Mouse (Mus musculus) heart, adult 9 months (tissue): ENCODE data around the gene Olfr69.
"Not testable (repeated sequence)": the region's sequence is repeated elsewhere in the genome, so short reads cannot be mapped to it uniquely, and the experiment has no call there.

Experiments used
- DNase-seq, 2 experiments: peaks; one replicate each; pipeline ENCODE4 v3.0.0; 2022; ENCODE audit warnings: low spot score in 2 of 2

Olfr69 gene

DNA sequence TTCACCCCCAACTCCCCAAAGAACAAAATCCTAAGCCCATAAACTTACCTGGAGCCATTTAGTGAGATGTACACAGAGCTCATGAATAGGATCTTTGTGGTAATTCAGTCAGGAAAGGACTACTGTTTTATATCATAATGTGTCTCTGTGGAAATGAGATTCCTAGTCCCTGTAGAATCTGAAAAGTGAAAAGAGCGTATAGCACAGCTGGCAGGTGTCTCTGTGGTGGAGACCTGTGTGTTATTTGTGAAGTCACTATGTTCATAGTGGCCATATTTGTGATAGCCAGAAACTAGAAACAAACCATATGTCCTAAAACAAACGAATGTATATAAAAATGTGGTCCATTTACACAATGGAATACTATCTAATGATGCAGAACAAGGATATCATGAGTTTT lies at the start of gene Olfr69:
Gene Olfr69 (minus strand): TSS at position 101 of the 400 bp plus-strand sequence.
- no peak for DNase-seq

DNA sequence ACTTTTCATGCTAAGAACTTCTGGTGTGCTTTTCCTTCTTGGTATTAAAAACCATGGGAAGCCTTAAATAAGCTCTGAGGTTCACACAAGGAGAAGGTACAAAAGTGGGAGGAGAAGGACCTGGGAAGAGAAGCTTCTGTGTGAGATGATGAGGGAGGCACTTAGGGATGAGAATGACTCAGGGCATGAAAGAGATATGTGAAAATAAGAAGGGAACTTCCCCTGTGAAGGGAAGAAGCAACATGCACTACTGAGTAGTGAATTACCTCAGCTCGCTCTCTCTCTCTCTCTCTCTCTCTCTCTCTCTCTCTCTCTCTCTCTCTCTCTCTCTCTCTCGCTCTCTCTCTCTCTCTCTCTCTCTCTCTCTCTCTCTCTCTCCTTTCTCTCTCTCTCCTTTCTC lies 43.7 kb upstream of the Olfr69 start:
- DNase-seq: not testable (repeated sequence)

DNA sequence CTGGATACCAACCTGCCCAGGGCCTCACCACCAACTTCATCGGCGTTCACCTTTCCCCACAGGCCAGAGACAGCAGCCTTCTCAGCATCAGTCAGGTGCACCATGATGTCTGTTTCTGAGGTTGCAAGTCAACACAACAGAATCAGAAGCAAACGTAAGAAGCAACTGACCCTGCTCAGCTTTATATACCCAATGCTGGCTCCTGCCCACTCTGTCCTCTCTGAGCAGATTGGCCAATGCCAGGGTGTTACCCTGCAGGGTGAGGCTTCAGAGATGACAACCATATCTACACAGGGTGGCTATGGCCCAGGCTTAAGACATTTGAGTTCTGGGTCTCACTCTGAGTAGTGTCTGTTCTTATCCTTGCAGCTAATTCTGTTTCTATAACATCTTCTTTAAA lies 42.4 kb upstream of the Olfr69 start, which contains the start of gene Hbb-bt:
Gene Hbb-bt (minus strand): TSS at position 231 of the 400 bp plus-strand sequence.
- no peak for DNase-seq

DNA sequence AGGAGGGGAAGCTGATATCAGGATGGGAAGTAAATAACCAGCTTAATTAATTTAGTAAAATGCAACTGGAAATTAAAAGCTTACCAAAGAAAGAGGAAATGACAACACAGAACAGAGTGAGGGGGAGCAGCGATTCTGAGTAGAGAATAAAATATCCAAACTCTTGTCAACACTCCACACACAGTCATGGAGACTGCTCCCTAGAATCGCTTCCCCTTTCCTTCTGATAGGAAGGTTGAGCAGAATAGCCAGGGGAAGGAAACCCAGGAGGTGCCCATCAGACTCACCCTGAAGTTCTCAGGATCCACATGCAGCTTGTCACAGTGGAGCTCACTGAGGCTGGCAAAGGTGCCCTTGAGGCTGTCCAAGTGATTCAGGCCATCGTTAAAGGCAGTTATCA lies 41.8 kb upstream of the Olfr69 start:
- DNase-seq: not testable (repeated sequence)

DNA sequence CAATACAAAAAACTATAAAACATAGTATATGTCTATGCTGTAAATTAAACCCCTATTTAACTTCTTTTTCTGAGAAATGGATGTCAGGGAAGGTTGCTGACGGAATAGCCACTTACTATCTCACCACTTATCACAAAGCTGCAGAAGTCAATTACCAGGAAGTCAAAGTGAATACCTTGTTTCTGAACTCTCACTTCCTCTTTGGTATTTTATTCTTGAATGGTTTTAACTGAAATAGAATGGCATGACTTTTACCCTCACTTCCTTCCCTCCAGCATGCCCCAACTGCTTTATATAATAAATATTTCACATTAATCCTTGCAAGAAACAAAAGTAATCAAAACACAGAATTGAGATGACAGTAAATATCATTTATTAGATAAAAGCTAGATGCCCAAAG lies 40.8 kb upstream of the Olfr69 start:
- DNase-seq: no peak

DNA sequence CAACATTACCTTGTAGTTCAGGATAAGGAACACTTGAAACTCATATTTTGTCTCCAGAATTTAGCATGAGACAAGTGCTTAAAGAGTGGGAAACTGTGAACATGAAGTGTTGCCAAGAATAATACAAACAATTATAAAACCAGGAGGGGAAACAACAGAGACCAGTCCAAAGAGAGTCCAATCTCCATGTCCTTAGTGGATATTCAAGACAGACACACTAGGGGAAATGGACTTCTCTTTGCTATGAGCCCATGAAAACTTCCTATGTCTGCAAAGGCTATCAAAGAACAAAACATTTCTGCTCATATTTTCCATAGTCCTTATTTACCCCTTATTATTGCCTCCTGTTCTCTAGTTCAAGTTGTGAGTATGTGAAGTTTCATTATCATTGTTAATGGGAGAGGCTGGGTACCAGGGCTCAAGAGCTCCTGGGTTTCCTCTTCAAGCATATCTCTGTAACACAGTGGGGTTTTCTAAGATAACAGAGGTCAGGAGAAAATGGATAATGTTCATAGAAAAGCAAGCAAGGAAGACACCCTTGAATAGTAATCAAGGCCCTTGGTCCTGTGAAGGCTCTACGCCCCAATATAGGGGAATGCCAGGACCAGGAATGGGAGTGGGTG lies 39.9 kb upstream of the Olfr69 start:
- DNase-seq: no peak

DNA sequence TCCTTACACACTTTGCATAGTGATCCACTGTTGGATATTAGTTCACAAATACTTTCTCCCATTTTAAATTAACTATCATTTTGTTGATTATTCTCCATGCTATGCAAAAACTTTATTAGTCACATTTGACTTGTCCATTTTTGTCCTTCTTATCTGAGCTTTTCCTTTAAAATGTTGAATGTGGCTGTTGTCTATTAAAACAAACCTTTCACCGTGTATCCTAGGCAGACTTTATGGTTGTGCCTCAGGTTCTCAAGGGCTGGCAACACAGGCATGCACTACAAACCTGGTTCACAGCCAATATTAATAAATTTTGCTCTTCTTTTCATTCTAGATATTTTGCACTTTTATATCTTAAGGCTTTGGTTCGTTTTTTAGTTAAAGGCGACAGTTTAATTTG lies 39.4 kb upstream of the Olfr69 start:
- no peak for DNase-seq

DNA sequence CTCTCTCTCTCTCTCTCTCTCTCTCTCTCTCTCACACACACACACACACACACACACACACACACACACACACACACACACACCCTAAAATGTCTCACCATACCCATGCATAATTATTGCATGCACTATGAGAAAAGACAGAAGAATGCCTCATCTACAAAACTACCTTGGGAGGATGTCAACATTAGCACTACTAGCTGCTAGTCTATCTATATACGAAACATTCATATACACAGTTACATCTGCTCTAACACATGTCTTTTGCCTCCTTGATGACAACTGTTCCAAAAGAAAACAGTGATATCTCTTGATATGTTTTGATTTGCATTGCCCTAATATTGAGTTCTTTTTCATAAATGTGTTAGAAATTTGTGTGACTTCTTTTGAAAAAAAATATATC lies 38.9 kb upstream of the Olfr69 start:
- DNase-seq: no peak

DNA sequence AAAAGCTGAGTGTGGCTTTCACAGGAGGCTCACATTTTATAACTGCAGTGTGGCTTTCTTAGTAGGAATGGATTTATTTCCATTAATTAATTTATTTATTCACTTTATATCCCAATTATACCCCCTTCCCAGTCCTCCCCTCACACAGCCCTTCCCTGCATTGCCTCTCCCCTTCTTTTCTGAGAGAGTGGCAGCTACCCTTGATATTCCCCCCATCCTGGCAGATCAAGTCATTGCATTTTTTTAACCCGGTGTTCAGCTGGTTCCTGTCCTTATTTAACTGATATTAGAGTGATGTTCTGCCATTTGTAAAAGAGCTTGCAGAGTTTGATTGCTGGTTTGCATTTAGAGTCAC lies 38.4 kb upstream of the Olfr69 start:
- DNase-seq: no peak

DNA sequence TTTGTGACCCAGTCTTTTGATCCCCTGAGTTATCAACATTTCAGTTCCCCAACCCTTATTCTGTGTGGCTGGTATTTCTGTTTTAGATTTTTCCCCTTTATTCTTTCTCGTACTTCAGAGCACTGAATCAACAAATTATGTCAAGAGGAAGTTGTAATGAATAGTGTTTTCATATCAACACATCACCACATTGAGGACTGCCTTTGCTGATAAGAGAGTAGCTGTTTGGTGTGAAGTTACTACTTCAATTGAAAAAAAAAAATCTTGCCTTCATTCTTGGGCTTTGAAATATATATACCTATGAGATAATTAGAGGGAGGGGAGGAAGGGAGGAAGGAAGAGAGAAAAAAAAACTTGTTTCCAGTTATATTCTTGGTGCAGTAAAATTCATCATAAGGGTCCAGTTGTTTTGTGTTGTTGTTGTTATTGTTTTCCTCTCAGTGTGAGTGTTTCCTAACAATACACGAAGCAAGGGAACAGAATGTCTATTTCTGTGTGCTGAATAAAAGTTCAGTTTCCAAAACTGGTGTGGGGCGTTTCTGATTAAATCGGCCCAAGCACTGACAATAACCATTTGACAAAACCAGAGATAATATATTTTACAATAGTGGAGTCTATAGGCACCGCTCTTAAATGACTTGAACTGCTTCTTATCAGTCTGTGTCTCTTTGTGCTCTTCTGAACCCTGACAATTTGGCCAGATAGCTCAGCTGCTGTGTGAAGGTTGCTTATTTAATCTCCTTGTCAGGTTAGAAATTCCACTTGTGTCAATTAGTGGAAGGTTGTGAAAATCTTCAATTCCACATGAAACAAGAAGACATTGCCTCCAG lies 37.8 kb upstream of the Olfr69 start:
- DNase-seq: no peak

DNA sequence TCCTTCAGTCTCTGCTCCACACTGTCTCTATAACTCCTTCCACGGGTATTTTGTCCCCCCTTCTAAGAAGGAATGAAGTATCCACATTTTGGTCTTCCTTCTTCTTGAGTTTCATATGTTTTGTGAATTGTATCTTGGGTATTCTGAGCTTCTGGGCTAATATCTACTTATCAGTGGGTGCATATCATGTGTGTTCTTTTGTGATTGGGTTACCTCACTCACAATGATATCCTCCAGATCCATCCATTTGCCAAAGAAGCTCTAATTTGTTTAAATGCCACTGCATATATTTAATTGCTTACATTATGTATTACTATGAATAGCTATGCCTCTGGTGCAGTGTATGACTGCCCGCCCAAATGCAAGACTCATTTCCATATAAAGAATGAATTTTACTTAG lies 36.7 kb upstream of the Olfr69 start:
- DNase-seq: not testable (repeated sequence)

DNA sequence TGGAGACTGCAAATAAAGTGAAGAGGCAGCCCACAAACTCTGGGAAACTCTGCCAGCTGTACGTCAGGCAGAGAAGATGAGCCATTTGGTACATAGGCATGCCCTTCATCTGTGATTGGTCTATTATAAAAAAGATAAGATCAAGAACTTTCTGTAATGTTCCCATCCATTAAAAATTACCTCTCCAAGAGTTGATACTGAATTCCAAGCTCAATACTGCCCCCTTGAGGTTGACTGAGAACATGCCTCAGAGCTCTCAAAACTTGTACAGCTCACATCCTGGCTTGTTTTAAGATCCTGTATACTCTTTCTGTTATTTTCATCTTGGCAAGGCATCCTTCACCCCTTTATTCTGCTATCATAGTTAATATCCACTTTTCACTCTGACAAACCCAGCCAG lies 35.5 kb upstream of the Olfr69 start:
- no peak for DNase-seq

DNA sequence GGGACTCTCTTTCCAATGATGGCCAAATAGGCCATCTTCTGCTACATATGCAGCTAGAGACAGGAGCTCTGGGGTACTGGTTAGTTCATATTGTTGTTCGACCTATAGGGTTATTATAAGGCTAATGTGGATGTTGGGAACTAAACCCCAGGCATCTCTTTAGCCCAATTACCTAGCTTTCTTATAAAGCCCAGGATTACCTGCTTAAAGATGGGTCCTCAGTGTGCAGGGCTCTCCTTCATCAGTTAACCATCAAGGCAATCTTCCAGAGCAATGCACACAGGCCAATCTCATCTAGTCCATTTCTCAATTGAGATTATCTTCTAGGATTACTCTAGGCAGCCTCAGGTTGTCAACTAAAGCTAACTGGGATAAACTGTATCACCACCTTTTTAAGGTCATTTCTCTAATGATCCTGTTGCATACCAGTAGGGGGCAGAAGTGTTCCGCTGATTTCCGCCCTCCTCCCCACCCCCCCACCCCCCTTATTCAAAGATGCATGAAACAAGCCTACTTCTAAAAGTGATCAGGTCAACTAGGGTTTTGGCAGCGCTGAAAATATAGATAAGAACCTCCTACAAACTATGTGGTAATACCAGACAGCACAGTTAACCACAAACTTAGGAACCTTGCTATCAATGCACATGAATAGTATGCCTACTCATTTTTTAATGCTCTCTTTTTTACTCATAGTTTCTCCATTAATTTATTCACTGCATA lies 21.4 kb upstream of the Olfr69 start:
- DNase-seq: no peak

DNA sequence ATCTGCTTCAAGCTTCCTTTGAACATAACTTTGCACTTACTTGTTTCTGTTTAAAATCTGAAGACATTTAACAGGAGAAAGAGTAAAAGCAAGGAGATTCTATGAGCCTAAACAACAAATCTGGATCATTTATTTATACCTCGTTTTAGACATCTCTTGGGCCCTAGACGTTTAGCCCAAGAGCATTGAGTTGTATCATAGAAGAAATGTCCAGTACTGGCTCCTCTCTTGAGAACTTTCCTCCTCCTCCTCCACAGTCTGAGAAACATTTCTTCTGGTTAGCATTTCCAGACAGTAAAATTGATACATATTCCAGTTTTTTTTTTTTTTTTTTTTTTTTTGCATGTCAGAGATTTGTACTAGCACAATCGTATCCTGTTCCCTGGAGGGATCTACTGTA lies 20.3 kb upstream of the Olfr69 start, which contains the start of gene Olfr67:
Gene Olfr67 (minus strand): TSS at position 101 of the 400 bp plus-strand sequence.
- no peak for DNase-seq

DNA sequence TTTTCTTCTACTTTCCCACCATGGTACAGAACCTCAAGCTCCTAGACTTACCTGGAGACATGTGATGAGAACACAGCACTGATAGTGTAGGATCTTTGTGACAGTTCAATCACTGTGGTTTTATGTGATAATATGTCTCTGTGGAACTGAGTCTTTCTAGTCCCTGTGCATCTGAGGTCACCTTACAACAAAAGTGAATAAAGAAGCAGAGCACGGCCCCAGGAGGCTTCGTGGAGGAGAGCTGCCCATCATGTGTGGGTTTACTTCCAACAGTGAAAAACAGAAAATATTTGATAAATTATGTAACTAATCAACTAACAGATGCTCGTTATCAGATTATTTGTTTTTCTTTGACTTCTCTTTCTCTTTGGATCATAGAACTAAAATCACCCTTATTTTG lies 8.2 kb upstream of the Olfr69 start, which contains the start of gene Olfr68:
Gene Olfr68 (minus strand): TSS at position 101 of the 400 bp plus-strand sequence.
- no peak for DNase-seq

DNA sequence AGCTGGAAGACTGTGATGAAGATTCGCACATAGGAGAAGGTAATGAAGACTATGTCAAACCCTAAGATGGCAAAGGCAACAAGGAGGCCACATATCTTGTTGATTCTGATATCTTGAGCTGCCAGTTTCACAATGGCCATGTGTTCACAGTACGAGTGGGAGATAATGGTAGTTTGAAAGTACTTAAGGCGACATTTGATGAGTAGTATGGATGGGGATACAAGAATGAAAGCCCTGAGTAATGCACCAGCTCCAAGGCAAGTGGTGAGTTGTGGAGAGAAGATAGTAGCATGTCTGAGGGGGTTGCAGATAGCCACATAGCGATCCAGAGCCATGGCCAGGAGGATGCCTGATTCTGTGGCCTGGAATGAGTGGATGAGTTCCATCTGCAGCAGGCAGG lies 6.3 kb upstream of the Olfr69 start:
- DNase-seq: not testable (repeated sequence)

DNA sequence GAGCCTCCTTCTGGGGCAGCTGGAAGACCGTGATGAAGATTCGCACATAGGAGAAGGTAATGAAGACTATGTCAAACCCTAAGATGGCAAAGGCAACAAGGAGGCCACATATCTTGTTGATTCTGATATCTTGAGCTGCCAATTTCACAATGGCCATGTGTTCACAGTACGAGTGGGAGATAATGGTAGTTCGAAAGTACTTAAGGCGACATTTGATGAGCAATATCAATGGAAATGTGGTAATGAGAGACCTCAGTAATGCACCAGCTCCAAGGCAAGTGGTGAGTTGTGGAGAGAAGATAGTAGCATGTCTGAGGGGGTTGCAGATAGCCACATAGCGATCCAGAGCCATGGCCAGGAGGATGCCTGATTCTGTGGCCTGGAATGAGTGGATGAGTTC lies 3.7 kb downstream of the Olfr69 start:
- not testable (repeated sequence) for DNase-seq

DNA sequence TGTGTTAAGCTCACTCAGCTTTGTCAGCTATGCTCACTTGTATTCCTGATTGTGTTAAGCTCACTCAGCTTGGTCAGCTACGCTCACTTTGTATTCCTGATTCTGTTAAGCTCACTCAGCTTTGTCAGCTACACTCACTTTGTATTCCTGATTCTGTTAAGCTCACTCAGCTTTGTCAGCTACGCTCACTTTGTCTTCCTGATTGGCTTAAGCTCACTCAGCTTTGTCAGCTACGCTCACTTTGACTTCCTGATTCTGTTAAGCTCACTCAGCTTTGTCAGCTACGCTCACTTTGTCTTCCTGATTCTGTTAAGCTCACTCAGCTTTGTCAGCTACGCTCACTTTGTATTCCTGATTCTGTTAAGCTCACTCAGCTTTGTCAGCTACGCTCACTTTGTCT lies 9.2 kb downstream of the Olfr69 start:
- not testable (repeated sequence) for DNase-seq

DNA sequence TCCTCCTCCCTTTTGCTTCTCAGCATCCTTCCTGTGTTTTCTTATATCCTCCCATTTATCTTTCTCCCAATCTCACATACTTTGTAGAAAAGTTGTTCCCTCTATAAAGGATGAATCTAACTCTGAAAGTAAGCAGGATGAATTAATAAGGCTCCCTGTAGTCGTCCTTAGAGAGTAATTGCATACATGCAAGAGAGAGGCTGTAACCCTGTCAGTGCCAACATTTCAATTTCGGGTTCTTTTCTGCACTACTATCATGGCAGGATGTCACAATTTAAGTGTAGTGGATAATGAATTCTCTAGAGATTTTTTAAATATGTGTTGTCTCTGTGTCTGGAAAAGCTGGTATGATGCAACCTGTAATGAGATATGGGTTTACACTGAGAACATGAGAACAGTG lies 14.2 kb downstream of the Olfr69 start, which contains the start of gene Olfr630:
Gene Olfr630 (minus strand): TSS at position 101 of the 400 bp plus-strand sequence.
- DNase-seq: no peak

DNA sequence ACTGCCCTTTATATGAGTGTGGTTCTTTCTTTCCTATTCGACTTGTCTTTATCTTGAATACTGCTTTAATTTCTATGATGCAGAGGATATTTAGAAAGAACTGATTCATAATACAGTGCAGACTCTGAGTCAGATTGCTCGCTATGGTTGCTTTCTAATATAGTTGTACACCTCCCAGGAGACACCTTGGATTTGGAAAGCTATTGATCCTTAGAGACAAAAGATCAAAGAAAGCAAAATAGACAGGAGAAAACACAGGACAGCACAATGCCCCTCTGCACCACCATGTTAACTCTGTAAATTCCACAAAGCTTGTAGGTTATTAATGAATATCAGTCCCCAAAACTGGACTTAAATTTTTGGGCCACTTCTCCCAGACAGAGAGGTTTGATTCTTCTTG lies 26.6 kb downstream of the Olfr69 start, which contains the start of gene Olfr629:
Gene Olfr629 (minus strand): TSS at position 101 of the 400 bp plus-strand sequence.
- no peak for DNase-seq

DNA sequence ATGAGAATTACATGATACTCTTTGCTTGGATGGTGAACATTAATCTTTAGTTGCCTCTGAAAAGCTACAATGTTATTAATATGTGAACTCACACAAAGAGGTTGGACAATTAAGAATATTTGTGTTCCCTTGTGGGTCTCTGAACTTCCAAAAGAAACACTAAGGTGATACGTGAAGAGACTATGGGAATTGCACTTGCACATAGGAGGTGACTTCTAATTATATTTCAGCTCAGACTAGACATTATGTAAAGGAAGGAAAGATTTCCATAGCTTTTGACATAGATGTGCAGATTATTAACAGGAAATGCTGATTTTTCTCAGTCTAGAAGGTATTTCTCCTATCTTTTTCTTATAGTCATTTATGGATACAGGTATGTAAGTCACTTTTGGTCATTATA lies 41.3 kb downstream of the Olfr69 start, which contains the start of gene Olfr628:
Gene Olfr628 (plus strand): TSS at position 301 of the 400 bp plus-strand sequence.
- no peak for DNase-seq

DNA sequence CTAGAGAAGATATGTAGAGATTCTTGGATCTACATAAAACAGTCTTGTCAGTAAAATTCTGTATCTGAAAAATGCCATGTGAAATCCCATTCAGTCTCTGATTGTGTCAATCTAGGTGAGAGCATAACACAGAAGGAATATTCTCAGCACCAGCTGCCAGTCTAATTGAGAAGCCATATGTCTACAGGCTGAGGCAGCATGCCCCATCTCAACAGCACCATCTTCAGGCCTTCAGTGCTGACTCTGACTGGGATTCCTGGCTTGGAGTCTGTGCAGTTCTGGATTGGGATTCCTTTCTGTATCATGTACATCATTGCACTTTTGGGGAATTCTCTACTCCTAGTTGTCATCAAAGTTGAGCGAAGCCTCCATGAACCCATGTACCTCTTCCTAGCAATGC lies 55.0 kb downstream of the Olfr69 start:
- not testable (repeated sequence) for DNase-seq
